Mouse (Mus musculus) testis, adult 2 months (tissue): ENCODE measurements around the gene Id2.

Experiments
- CTCF ChIP-seq: fragments of 200-500 bp; IDR thresholded peaks from 2 replicates; pipeline ENCODE4 v1.5.1; 2012; ENCODE audit warnings: low read depth, mild to moderate bottlenecking, inconsistent platforms, low read length, moderate library complexity; ENCODE audit not compliant: control insufficient read depth, insufficient read depth, insufficient replicate concordance
- POLR2A ChIP-seq: fragments of 200-500 bp; IDR thresholded peaks from 2 replicates; pipeline ENCODE4 v1.6.1; 2012; ENCODE audit warnings: low read depth, mild to moderate bottlenecking, inconsistent platforms, low read length, moderate library complexity; ENCODE audit not compliant: control insufficient read depth

GRCm38 (mm10) chr12:25094621-25095521 lies 2.1 kb downstream of the Id2 start:
- TF ChIP-seq CTCF (no peak), POLR2A (no peak)
